Mouse (Mus musculus): Measurements from ENCODE around the gene Gm10271. TPM values are rescaled to one million over a fixed set of nuclear protein-coding genes. Genes with fewer than 3 reads are reported as not detected.

The Gm10271 gene
- not detected for polyA plus RNA-seq (2015; fragmentation: Illumina TruSeq; extraction: RNeasy Lipid Tissue Mini Kit (QIAGEN cat#74804); ENCODE audit: insufficient read depth, low replicate concordance)

DNA sequence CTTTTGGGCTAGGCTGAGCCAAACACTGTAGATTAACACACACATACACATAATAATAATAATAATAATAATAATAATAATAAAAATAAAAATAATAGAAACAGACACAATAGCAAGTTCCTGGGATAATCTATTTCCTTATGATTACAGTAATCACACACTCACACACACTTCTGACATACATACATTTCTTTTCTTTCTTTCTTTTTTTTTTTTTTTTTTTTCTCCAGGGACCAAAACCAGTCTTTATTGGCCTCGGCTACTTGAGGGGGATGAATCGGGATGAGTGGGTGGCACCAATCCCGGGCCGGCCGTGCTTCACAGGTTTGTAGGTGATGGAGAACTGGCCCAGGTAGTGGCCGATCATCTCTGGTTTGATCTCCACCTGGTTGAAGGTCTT lies at the start of gene Gm10271:
Gene Gm10271, minus strand, starts transcription at position 101 of the 400 bp plus-strand sequence.

DNA sequence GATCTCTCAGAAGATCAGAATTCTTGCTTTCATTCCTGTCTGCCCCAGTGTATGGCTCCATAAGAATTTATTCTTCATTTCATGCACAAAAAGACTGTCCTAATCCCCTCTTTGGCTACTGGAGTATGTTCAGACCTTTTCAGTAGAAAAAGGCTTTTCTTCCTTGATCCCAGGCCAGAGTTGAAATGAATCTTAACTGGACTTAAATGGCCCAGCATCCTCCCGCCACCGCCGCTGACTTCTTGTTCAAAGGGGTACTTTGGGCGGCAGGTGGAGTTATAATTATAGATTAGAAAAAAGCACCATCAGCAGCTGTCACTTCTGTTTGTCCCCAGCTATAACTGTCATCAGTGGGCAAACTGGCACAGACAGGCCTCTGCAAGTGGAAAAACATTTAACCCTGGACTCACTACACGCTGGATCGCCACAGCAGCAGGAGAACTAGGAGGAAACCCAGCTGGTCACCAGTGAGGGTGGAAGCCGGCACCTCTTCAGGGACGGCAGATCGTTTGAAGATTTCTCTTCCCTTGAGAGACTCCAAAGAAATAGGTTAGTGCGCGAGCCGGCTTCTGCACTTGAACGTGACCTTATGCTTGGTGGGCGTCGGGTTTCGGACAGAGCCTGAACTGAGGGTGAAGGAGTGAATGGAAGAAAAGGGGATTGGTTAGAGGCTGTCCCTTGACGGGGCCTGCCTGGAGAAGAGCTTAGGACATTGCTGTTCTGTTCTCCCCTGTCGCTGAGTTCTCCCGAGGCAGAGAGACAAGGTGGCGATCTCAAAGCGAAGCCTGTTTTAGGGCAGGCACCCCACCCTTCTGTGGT lies 14.1 kb upstream of the Gm10271 start, which contains the start of gene Best3:
Gene Best3, plus strand, starts transcription at position 51 of the 819 bp plus-strand sequence.

DNA sequence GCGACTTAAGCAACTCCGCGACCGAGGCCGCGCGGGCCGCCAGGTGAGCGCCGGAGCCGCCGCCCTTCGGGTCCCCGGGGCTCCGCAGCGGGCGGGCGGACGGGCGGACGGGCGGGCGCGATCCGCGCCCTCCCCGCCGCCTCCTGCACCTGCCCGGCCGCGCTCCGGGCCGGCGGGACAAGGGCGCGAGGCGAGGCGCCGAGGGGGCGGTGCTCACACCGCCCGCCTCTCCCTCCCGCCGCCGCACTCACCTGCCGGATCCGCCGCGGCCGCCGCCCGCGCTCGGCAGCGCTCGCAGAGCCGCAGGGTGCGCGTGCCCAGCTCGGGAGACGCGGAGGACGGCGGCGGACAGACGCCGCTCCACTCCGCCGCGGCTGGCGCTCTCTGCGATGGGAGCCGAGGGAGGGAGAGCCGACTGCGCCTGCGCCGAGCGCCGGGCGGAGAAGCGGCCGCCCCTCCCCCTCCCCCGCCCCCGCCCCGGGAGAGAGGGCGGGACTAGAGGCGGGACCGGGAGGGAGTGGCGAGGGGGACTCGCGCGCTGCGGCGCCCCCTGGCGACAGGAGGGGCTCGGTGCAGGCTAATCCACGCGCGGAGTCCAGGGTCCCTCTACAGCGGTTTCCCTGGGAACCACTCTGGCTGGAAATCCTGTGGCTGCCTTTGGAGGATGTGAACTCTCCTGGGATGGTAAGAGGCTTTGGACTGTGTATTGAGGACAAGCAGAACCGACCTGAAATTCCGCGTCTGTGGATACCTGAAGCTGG lies 22.2 kb downstream of the Gm10271 start, which contains the start of gene Rab3ip:
Gene Rab3ip, minus strand, starts transcription at position 761 of the 761 bp plus-strand sequence.

Other genes with a start within 250 kb of the Gm10271 start
- not detected for gene Myrfl, start 75.7 kb downstream of the Gm10271 start, polyA plus RNA-seq (2015; fragmentation: Illumina TruSeq; extraction: RNeasy Lipid Tissue Mini Kit (QIAGEN cat#74804); ENCODE audit: insufficient read depth, low replicate concordance)
- 25.1 TPM for gene Rab3ip, start 21.8 kb downstream of the Gm10271 start, polyA plus RNA-seq (2015; fragmentation: Illumina TruSeq; extraction: RNeasy Lipid Tissue Mini Kit (QIAGEN cat#74804); ENCODE audit: insufficient read depth, low replicate concordance)
- not detected for gene Best3, start 13.7 kb upstream of the Gm10271 start, polyA plus RNA-seq (2015; fragmentation: Illumina TruSeq; extraction: RNeasy Lipid Tissue Mini Kit (QIAGEN cat#74804); ENCODE audit: insufficient read depth, low replicate concordance)
- not detected for gene Lrrc10, start 72.7 kb upstream of the Gm10271 start, polyA plus RNA-seq (2015; fragmentation: Illumina TruSeq; extraction: RNeasy Lipid Tissue Mini Kit (QIAGEN cat#74804); ENCODE audit: insufficient read depth, low replicate concordance)
- gene Cct2, start 91.2 kb upstream of the Gm10271 start, polyA plus RNA-seq (2015; fragmentation: Illumina TruSeq; extraction: RNeasy Lipid Tissue Mini Kit (QIAGEN cat#74804); ENCODE audit: insufficient read depth, low replicate concordance): 292 TPM
- gene Frs2, start 175.9 kb upstream of the Gm10271 start, polyA plus RNA-seq (2015; fragmentation: Illumina TruSeq; extraction: RNeasy Lipid Tissue Mini Kit (QIAGEN cat#74804); ENCODE audit: insufficient read depth, low replicate concordance): 26.7 TPM